ENCODE assay signal across 36 mouse cellular contexts in genomic region chr14:34327618-34328017, GRCm38 (mm10). TPM values are rescaled to one million over a fixed set of nuclear protein-coding genes. Genes with fewer than 3 reads are reported as not detected.
"Had no signal": no experiment of that assay in that cellular context is flagged by ENCODE, and none has a peak within 500 bp of the region (broad histone marks: within the 10 kb centered on the region; RNA-seq: fewer than 3 reads in every experiment).

No protein-coding gene starts in this region.

- H3K9ac ChIP-seq: heart, embryonic 12.5 days; hindbrain, embryonic 12.5 days; hindbrain, embryonic 14.5 days; intestine, embryonic 15.5 days; limb, embryonic 12.5 days; liver, embryonic 13.5 days had no signal

- H3K27me3 ChIP-seq: heart, embryonic 12.5 days; hindbrain, embryonic 12.5 days; intestine, embryonic 15.5 days; limb, embryonic 12.5 days; liver, embryonic 13.5 days had no signal

- H3K4me3 ChIP-seq: gastrocnemius, adult 2 months; heart, embryonic 10.5 days; heart, embryonic 12.5 days; hindbrain, embryonic 10.5 days; hindbrain, embryonic 12.5 days; intestine, embryonic 15.5 days; layer of hippocampus, adult 2 months; left cerebral cortex, adult 2 months; limb, embryonic 10.5 days; limb, embryonic 12.5 days; liver, embryonic 13.5 days had no signal

- H3K9me3 ChIP-seq: heart, embryonic 10.5 days; heart, embryonic 12.5 days; hindbrain, embryonic 10.5 days; hindbrain, embryonic 12.5 days; intestine, embryonic 15.5 days; limb, embryonic 10.5 days; limb, embryonic 12.5 days; liver, embryonic 13.5 days had no signal

- ATAC-seq: hindbrain, embryonic 16.5 days; inflammation-experienced regulatory T-cells, adult 6 months; intestine, embryonic 15.5 days; intestine, postnatal 0 days had no signal

- H3K4me1 ChIP-seq: heart, embryonic 10.5 days; heart, embryonic 12.5 days; hindbrain, embryonic 10.5 days; hindbrain, embryonic 12.5 days; intestine, embryonic 15.5 days; limb, embryonic 10.5 days; limb, embryonic 12.5 days had no signal

- DNase-seq: gastrocnemius, adult 2 months; gastrocnemius, postnatal 10 days; gastrocnemius, postnatal 25 days; heart, adult 18-20 months; heart, postnatal 10 days; heart, postnatal 4 days; kidney, adult 18-20 months; kidney, adult 8-10 months; kidney, postnatal 10 days; kidney, postnatal 25 days; kidney, postnatal 4 days; liver, embryonic 13.5 days had no signal

- H3K27ac ChIP-seq: gastrocnemius, adult 2 months; heart, embryonic 10.5 days; hindbrain, embryonic 10.5 days; hindbrain, embryonic 12.5 days; hindbrain, embryonic 14.5 days; intestine, embryonic 15.5 days; layer of hippocampus, adult 2 months; left cerebral cortex, adult 2 months; limb, embryonic 10.5 days; limb, embryonic 12.5 days; liver, embryonic 13.5 days had no signal

RNA-seq across cellular contexts. Expression of gene Fam25c, which starts 27.6 kb away (rescaled TPM):
- total RNA-seq: gastrocnemius, adult 2 months; gastrocnemius, postnatal 10 days; gastrocnemius, postnatal 4 days; granulocyte monocyte progenitor cell, adult 5-6 weeks; heart, adult 18-20 months; heart, adult 8-10 months; heart, postnatal 10 days; heart, postnatal 25 days; heart, postnatal 4 days; layer of hippocampus, adult 2 months; layer of hippocampus, postnatal 10 days; layer of hippocampus, postnatal 25 days; left cerebral cortex, adult 2 months; left cerebral cortex, postnatal 14 days; left cerebral cortex, postnatal 36 days had no signal
- polyA plus RNA-seq: heart, embryonic 10.5 days; heart, embryonic 12.5 days; heart, embryonic 14.5 days; heart, embryonic 16.5 days; hindbrain, embryonic 10.5 days; hindbrain, embryonic 12.5 days; hindbrain, embryonic 14.5 days; hindbrain, embryonic 16.5 days; inflammation-experienced regulatory T-cells, adult 6 months; intestine, embryonic 15.5 days; intestine, postnatal 0 days; kidney, embryonic 14.5 days; limb, embryonic 10.5 days; limb, embryonic 12.5 days; liver, embryonic 13.5 days had no signal

RNA-seq across cellular contexts. Expression of gene Sncg, which starts 47.0 kb away (rescaled TPM):
- total RNA-seq: granulocyte monocyte progenitor cell, adult 5-6 weeks had no signal
- polyA plus RNA-seq: inflammation-experienced regulatory T-cells, adult 6 months had no signal

RNA-seq across cellular contexts. Expression of gene Mmrn2, which starts 47.6 kb away (rescaled TPM):
- total RNA-seq: granulocyte monocyte progenitor cell, adult 5-6 weeks had no signal
